Mouse (Mus musculus) induced T-regulatory cell, adult 2 months (primary cell): ENCODE measurements around the gene Pcsk6.
"Not testable (repeated sequence)": the region's sequence is repeated elsewhere in the genome, so short reads cannot be mapped to it uniquely, and the experiment has no call there.

Experiments used
- DNase-seq: peaks from one replicate; pipeline ENCODE4 v3.0.0-alpha.2; 2012; ENCODE audit warnings: low read depth

Gene Pcsk6

GRCm38 (mm10) chr7:65881290-65881688, 19.8 kb downstream of the Pcsk6 start:
- DNase-seq: no peak

DNA sequence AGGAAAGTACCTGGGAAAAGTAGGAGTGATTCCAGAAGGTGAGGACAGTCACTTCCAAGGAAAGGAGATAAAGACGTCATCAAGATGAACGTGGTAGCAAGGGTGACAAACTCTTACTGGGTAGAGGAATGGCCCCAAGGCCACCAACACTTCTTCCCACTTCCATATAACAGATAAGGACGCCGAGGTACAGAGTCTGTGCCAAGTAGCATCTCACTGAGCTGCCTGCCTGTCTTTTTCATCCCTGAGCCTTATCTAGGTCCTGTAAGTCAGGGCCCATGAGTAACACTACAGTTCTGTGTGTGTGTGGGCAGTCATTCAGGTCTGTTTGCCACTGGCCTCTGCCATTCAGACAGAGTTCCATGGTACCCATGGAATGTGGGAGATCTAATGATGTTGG, 23.4 kb downstream of the Pcsk6 start:
- DNase-seq: no peak

GRCm38 (mm10) chr7:65885819-65886218, 24.3 kb downstream of the Pcsk6 start:
- no peak for DNase-seq

GRCm38 (mm10) chr7:65891831-65892230, 30.3 kb downstream of the Pcsk6 start:
- no peak for DNase-seq

- DNase-seq: no peak
Observed at GRCm38 (mm10) chr7:65892264-65892828, 30.8 kb downstream of the Pcsk6 start.

DNA sequence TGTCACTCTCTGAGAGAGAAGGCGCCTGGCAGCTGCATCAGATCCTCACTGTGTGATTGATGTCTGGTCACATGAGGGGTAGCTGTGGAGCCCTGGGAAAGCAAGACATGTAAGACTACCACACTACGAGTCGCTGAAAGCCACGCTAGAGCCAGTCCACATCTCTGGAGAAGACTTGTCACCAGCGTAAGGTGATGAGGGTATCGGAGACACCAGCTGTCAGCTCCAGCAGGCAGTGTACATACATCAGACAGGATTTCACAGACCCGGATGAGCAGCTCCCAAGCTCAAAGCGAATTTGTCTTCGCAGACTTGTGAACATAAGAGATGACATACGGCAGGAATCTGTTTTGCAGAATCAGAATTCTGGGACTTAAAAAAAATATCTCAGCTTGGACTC, 32.0 kb downstream of the Pcsk6 start:
- no peak for DNase-seq

- no peak for DNase-seq
Observed at GRCm38 (mm10) chr7:65895262-65895661, 33.7 kb downstream of the Pcsk6 start.

- DNase-seq: no peak
Observed at GRCm38 (mm10) chr7:65901231-65901630, 39.7 kb downstream of the Pcsk6 start.

- no peak for DNase-seq
Observed at GRCm38 (mm10) chr7:65902471-65903180, 41.1 kb downstream of the Pcsk6 start.

- DNase-seq: no peak
Observed at GRCm38 (mm10) chr7:65903456-65903855, 41.9 kb downstream of the Pcsk6 start.

GRCm38 (mm10) chr7:65906528-65907272, 45.2 kb downstream of the Pcsk6 start:
- DNase-seq: no peak

- no peak for DNase-seq
Observed at GRCm38 (mm10) chr7:65909343-65910127, 48.0 kb downstream of the Pcsk6 start.

DNA sequence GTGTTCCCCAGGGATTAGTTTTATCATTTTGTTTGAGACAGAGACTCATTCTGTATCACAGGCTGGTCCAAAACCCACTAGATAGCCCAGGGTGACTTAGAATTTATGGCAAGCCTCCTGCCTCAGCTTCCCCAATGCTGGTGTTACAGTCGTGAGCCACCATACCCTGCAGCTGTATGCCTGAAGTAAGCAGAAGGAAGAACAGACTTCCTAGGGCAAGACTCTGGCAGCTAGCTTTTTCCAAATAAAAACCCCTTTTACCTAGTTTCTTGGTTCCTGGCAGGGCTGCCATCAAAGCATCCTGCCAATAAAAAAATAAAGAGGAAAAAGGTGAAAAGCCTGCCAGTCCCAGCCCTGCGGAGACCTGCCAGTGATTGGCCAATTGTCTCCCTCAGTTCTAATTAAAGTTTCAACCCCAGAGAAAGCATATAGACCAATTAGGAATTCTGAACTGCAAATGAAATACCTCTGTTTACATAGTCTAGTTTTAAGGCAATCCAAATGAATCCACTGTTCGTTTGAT, 51.6 kb downstream of the Pcsk6 start:
- no peak for DNase-seq

DNA sequence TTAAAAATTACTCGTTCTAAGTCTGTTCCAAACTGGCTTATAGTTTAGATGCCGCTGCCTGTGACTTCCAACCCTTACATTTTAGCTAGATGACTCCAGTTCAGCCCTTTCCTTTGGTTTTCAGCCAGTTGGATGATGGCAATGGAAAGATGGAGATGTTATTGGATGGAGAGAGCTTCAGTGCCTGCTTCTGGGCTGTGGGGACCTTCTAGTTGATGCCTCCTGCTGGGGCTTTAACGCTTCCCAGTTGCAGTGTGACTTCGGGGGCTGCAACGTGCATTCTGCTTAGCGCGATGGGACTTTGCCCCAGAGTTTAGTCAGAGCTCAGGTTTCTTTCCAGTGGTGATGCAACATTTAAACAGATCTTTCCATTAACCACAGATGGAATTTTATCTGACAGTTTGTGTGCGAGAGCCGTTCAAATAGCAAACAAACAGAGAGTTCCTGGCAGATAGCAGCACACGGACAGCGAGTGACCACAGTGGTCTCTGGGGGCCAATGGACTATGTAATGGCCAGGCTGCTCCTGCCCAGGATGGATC, 53.3 kb downstream of the Pcsk6 start:
- no peak for DNase-seq

- no peak for DNase-seq
Observed at GRCm38 (mm10) chr7:65915821-65916220, 54.3 kb downstream of the Pcsk6 start.

- DNase-seq: no peak
Observed at GRCm38 (mm10) chr7:65916566-65916965, 55.0 kb downstream of the Pcsk6 start.

DNA sequence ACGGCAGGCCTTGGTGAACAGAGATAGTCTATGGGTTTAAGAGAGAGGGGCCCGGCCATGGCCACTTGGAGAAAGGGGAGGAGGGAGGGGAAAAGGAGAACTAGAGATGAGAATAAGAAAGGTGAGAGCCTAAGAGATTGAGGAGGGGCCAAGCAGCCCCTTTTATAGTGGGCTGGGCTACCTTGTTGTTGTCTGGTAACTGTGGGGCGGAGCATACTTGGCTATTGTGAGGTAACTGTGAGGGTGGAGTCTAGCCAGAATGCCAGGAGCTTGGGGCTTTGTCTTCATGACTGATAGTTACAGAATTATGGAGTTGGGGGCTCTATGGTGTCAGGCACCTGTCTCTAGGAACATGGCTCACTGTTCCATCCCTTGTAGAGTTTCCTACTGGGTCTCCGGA, 56.9 kb downstream of the Pcsk6 start:
- no peak for DNase-seq

DNA sequence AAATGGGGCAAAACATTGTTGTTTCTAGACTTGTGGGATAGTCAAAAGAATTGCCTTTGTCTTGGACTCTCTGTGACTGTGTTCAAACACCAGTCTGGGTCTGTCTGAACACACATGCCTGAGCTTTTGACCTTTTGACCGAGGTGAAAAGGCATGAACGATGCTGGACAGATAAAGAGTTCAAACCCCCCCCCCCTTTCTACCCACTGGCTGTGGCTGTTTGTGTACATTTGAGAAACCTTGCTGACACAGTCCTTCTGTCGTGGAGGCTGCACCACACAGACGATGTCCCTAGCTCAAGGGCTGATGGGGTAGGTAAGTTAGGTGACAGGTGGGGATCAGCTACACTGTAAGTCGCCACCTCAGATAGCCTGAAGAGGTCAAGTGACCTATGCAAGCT, 67.9 kb downstream of the Pcsk6 start:
- DNase-seq: no peak

GRCm38 (mm10) chr7:65930478-65930877, 68.9 kb downstream of the Pcsk6 start:
- no peak for DNase-seq

GRCm38 (mm10) chr7:65934238-65934970, 72.9 kb downstream of the Pcsk6 start:
- DNase-seq: not testable (repeated sequence)

GRCm38 (mm10) chr7:65935211-65935610, 73.7 kb downstream of the Pcsk6 start:
- no peak for DNase-seq
